Mouse (Mus musculus): Measurements from ENCODE around the gene Zfp692. TPM values are rescaled to one million over a fixed set of nuclear protein-coding genes. Genes with fewer than 3 reads are reported as not detected.
"Not testable (repeated sequence)": the region's sequence is repeated elsewhere in the genome, so short reads cannot be mapped to it uniquely, and the experiment has no call there.

The Zfp692 gene
- total RNA-seq, 2 experiments from 2014 or later: 3.9 to 4.6 TPM

- not testable (repeated sequence) for ATAC-seq (replicated peaks; ENCODE audit: low FRiP score, poor library complexity, severe bottlenecking)
Measured at GRCm38 (mm10) chr11:58305299-58305698, 1.6 kb upstream of the Zfp692 start.

GRCm38 (mm10) chr11:58307411-58308080, 677 bp downstream of the Zfp692 start:
- peak; percentile 60 for ATAC-seq (replicated peaks; ENCODE audit: low FRiP score, poor library complexity, severe bottlenecking)

DNA sequence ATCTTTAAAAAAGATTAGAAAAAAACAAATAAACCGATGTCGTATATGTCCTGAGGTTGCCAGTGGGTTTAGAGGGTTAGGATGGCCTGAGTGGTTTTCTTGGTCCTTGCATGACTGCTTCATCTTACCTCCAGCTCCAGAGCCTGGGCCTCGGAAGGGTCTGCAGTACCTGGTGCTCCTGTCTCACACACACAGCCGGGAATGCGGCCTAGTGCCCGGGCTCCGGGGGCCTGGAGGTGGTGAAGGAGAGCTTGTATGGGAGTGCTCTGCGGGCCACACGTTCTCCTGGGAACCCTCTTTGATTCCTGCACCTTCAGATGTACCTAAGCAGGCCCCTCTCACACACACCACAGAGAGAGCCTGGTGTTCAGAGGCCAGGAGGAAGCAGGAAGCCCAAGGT, 1.8 kb downstream of the Zfp692 start:
- no peak for ATAC-seq (replicated peaks; ENCODE audit: low FRiP score, poor library complexity, severe bottlenecking)

DNA sequence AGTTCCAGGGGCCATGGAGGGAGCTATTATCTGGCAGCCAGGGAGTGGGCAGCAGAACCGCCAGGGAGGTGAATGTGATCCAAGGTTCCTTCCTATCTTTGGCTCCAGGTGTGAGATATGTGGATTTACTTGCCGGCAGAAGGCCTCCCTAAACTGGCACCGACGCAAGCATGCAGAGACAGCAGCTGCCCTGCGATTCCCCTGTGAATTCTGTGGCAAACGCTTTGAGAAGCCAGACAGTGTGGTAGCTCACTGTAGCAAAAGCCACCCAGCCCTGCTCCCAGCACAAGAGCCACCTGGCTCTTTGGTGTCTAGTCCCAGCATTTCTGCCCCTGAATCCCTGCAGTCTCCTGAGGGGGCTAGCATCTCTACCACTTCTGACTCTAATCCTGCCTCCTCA, 7.2 kb downstream of the Zfp692 start:
- no peak for ATAC-seq (replicated peaks; ENCODE audit: low FRiP score, poor library complexity, severe bottlenecking)

DNA sequence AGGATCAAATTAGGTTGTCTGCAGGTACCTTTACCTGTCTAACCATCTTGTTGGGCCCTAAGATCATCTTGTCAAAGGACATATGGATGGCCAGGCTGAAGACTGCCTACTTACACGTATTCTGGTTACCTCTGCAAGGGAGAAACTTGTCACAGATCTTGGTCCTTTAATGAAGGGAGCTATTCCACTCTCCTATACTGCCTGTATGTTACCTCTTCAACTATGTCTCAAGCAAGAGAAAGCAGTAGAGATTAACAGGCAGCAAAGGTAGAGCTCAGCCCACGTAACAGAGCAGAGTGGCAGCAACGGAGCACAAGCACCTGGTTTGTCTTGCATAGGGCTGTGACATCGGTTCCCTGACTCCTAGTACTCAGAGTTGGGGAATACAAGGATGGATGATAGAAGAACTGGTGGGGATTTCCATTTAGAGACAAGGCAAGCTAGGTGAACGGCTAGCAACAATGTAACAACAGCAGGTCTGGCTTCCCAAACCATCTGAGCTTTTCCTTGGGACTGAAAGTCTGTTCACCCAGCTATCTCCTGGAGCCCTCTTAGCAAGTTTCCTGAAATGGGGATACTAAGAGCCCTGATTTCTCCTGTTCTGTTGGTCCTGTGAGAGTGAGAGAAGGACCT, 8.8 kb downstream of the Zfp692 start:
- ATAC-seq (replicated peaks; ENCODE audit: low FRiP score, poor library complexity, severe bottlenecking): no peak

GRCm38 (mm10) chr11:58316344-58316743, 9.5 kb downstream of the Zfp692 start:
- no peak for ATAC-seq (replicated peaks; ENCODE audit: low FRiP score, poor library complexity, severe bottlenecking)

DNA sequence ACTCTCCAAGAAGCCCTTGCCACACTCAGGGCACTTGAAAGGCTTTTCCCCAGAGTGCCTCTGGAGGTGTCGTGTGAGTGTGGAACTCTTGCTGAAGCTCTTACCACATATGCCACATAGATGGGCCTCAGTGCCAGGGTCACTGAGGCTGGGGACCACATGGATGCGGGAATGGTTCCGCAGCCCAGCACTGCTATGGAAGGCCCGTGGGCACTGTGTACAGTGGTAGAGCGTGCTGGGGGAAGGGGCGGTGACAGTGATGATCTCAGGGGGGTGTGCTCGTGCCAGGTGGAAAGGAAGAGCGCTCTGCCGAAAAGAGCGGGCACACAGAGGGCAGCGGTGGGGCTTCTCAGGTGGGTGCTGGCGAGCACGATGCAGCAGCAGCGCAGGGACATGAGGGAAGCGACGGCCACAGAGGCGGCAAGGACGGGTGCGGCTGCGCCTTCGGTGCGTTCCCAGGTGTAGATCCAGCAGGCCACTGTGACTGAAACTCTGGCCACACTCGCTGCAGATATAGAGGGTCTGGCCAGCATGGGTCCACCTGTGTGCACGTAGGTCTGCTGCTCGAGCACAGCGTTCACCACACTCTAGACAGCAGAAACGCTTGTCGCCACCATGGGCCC, 10.0 kb downstream of the Zfp692 start:
- ATAC-seq (replicated peaks; ENCODE audit: low FRiP score, poor library complexity, severe bottlenecking): no peak

DNA sequence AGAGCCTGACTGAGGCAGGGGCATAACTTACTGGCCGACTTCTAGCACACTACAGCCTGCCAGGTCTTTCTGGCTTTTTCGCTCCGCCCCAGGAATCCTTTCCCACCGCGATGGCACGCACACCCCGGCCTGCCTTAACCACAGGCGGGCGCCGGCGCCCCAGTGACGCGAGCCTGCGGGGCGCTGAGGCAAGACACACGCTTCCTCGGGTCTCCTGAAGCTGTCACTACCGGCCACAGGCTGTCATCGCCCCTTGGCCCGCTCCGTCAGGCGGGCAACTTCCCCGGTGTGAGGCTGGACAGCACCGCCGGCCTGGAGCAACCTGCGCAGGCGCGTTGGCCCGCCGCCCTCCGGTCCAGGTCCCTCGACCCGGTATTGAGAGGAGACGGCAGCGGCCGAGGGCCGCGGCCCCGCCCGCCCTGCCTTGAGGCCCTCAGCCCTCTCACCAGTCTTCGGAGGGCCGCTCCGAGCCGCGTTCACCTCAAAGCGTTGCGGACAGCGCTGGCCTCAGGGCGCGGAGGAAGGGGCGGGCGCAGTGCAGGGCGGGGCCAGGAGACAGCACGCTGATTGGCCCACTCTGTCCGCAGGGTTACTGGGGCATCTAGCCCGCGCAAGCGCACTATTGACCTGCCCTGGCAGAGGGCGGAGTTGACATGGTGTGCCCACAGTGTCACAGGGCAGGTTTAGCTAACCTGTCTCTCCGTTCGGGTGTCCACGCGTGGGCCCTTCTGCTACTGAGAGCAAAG, 16.1 kb downstream of the Zfp692 start:
- ATAC-seq (replicated peaks; ENCODE audit: low FRiP score, poor library complexity, severe bottlenecking): peak; percentile 94

DNA sequence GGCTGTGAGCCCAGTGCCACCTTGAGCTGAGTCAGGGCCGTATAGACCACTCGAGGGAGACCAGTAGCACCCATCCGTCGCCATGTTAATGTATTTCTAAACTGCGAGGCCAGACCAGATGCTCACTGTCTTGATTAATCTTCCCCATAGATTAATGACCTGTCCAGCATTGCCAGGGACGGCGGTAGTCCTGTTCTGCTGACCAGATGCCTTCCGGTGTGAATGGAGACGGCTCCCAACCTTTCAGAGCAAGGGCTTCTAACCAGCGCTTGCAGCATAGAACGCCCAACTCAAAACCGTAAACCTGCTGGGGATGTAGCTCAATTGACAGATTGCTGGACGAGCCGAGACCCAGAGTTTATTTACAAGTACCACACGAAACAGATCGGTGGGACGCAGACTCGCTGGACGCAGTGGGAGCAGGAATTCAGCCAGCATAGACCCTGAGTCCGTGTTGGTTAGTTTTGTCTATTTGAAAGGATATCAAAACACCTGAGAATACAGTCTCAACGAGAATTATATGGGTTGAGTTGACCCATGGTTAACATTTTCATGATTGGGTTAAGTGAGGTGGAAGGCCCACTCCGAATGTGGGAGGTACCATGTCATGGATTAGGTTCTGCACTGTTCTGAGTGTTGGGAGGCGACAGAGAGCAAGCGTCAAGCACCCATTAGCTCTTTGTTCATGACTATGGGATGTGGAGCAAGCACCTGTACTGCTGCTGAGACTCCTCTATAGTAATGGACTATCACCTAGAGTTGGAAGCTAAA, 16.9 kb downstream of the Zfp692 start:
- peak; percentile 36 for ATAC-seq (replicated peaks; ENCODE audit: low FRiP score, poor library complexity, severe bottlenecking)

DNA sequence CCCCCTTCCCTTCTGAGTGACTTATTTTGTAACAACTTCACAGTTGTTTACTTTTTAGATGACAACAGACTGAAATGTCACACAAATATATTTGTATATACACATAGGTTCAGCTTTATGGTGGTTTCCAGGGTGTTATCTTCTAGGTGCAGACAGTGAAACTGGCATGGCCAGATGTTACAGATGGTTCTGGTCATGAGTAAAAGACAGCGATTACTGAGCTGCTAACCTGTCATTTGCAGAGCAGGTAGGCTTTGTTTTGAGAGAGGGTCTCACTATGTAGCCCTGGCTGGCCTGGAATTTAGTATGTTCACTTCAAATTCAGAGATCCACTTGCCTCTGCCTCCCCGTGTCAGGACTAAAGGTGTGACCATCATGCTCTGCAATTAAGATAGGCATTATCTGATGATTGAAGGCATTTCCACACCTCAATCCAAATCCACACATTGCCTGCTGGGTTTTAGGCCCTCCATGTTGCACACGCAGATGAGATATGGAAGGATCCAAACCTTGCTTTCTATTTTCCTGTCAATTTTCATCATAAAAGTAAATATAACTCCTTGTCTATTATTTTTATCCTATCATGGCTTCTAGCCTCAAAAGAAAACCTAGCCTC, 17.9 kb downstream of the Zfp692 start:
- peak; percentile 29; the same call in 1 of the 2 replicates for ATAC-seq (replicated peaks; ENCODE audit: low FRiP score, poor library complexity, severe bottlenecking)

GRCm38 (mm10) chr11:58326781-58327180, 19.9 kb downstream of the Zfp692 start:
- ATAC-seq (replicated peaks; ENCODE audit: low FRiP score, poor library complexity, severe bottlenecking): no peak

- peak; percentile 64 for ATAC-seq (replicated peaks; ENCODE audit: low FRiP score, poor library complexity, severe bottlenecking)
Measured at GRCm38 (mm10) chr11:58329906-58330275, 23.0 kb downstream of the Zfp692 start.

DNA sequence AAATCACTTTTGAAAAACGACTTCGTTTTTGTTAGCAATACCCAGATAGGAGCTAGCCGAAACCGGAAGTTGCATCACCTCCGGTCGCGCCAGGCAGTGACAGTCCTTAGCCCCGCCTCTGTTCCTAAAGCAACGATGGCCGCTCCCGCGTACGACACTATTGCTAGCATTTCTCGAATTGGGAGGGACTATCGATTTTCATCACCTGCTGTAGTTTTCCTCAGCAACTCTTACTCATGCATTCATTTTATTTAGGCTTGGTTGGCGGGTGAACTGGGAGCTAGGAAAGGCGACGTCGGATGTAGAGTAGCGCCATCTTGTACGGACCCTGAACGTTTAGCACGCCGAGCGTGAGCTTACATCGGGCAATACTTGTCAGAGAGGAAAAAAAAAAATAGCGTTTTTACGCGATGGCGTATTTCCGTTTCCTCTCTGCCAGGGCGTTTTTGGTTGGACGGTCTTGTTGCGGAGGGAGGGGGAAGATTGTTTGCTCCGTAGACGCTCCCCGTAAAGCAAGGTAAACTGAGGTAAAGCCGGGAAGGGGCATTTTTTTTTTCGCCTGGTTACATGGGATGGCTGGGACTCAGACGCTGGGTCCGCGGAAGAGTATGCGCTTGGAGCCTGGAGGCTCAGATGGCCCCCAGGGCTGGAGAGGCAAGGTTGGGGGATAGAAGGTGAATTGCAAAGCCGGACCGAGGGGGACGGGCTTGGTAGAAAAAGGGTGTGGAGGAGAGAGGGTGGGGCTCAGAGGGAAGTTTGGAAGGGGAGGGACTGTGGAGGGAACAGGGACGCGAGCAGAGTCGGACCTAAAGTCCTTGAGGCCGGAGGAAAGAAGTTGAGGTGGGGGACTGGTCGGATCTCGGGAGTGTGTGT, 23.6 kb downstream of the Zfp692 start, which contains the start of the genes Zfp672 and Sh3bp5l:
Zfp672 (minus strand) TSS at position 64 of the 873 bp plus-strand sequence.
Sh3bp5l (plus strand) TSS at position 449 of the 873 bp plus-strand sequence.
- peak; percentile 88 for ATAC-seq (replicated peaks; ENCODE audit: low FRiP score, poor library complexity, severe bottlenecking)

DNA sequence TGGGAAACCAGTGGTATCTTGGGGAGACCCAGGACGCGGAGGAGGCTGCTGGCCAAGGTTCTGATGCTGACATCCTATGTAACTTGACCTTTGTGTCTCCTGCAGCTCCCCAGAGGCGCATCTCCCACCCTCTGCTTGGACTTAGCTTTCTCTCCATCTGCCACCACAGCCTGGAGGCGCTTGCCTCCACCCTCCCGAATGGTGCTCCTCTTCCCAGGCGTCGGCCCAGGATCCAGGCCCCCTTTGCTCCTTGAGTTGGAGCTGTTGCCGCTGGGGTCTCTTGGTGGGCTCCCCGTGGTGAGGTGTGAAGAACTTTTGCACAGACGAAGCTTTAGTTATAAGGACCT, 24.3 kb downstream of the Zfp692 start:
- ATAC-seq (replicated peaks; ENCODE audit: low FRiP score, poor library complexity, severe bottlenecking): peak; percentile 7

DNA sequence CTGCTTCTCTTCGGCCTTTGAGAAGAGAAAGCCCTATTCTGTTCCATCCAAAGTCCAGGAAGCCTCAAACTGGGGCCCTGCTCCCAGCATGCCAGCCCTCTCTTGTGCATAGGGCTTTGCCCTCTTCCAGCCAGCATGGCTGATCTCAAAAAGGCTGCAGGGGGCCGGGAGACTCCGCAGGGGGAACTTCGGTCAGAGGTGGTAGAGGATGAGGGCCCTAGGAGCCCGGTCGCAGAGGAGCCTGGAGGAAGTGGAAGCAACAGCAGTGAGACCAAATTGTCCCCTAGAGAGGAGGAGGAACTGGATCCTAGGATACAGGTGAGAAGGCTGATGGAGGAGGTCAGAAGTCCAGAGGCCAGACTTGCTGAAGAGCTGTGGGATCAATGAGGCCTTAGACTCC, 24.7 kb downstream of the Zfp692 start:
- no peak for ATAC-seq (replicated peaks; ENCODE audit: low FRiP score, poor library complexity, severe bottlenecking)

- ATAC-seq (replicated peaks; ENCODE audit: low FRiP score, poor library complexity, severe bottlenecking): no peak
Measured at GRCm38 (mm10) chr11:58334746-58335145, 27.9 kb downstream of the Zfp692 start.

GRCm38 (mm10) chr11:58346745-58347144, 39.9 kb downstream of the Zfp692 start:
- ATAC-seq (replicated peaks; ENCODE audit: low FRiP score, poor library complexity, severe bottlenecking): no peak

- ATAC-seq (replicated peaks; ENCODE audit: low FRiP score, poor library complexity, severe bottlenecking): no peak
Measured at GRCm38 (mm10) chr11:58350628-58351027, 43.8 kb downstream of the Zfp692 start.

Measured in erythroblast, adult 5-6 weeks (primary cell).